ENCODE assay signal across 7 mouse cellular contexts in genomic region chrX:73880194-73881035, GRCm38 (mm10). TPM values are rescaled to one million over a fixed set of nuclear protein-coding genes. Genes with fewer than 3 reads are reported as not detected.
DNase-seq lines count a peak whose midpoint lies in the region; ATAC-seq and TF ChIP-seq lines count a peak whose summit lies in the region.

No protein-coding gene starts in this region.

- H3K9ac ChIP-seq in MEL (ENCODE audit: control insufficient read depth, low read depth, low read length, poor library complexity, severe bottlenecking) = no peak overlapping the region
- no peak overlapping the region for H3K9ac ChIP-seq in limb, embryonic 11.5 days (ENCODE audit: low read length)
- peak overlapping the region; percentile 60 for H3K9ac ChIP-seq in midbrain, embryonic 12.5 days (replicated peaks)

- peak; percentile 83 for DNase-seq in CD4-positive, CD25-positive, alpha-beta regulatory T cell, adult 2 months (ENCODE audit: low read depth, low spot score)
- DNase-seq in MEL (ENCODE audit: low read depth, low spot score) = peak; percentile 37
- DNase-seq in heart, postnatal 36 days = peak; percentile 9 to 16
- DNase-seq in limb, embryonic 11.5 days (ENCODE audit: low spot score) = peak; percentile 38
- DNase-seq in testis, postnatal 10 days (ENCODE audit: low spot score) = peak; percentile 39

- peak overlapping the region; percentile 64 for H3K4me2 ChIP-seq in limb, embryonic 11.5 days (ENCODE audit: low read depth, severe bottlenecking)
- H3K4me2 ChIP-seq in midbrain, embryonic 12.5 days (replicated peaks) = peak overlapping the region; percentile 63

- H3K4me3 ChIP-seq in MEL (ENCODE audit: control insufficient read depth in 1 of 2, insufficient read depth in 1 of 2, low read depth in 2 of 2, low read length in 2 of 2) = peak overlapping the region; percentile 40 to 41
- H3K4me3 ChIP-seq in limb, embryonic 11.5 days (ENCODE audit: low read depth, low read length) = peak overlapping the region; percentile 30
- H3K4me3 ChIP-seq in midbrain, embryonic 12.5 days = peak overlapping the region; percentile 49

- no peaks in the 10 kb centered on the region for H3K79me2 ChIP-seq in MEL (ENCODE audit: control insufficient read depth, insufficient read depth, low read length, poor library complexity)

- H3K9me3 ChIP-seq in MEL (replicated peaks; ENCODE audit: insufficient read depth, low read length) = no peaks in the 10 kb centered on the region
- no peaks in the 10 kb centered on the region for H3K9me3 ChIP-seq in limb, embryonic 11.5 days (ENCODE audit: control insufficient read depth, low read length)
- H3K9me3 ChIP-seq in midbrain, embryonic 12.5 days = no peaks in the 10 kb centered on the region

- peaks cover 4 to 24% of the 10 kb centered on the region in 2 experiments; a peak in 3 of 4 replicates for H3K4me1 ChIP-seq in MEL (ENCODE audit: control insufficient read depth in 1 of 2, insufficient read depth in 2 of 2, low read length in 2 of 2)
- no peaks in the 10 kb centered on the region for H3K4me1 ChIP-seq in limb, embryonic 11.5 days (ENCODE audit: control insufficient read depth, insufficient read depth, low read length)
- no peaks in the 10 kb centered on the region for H3K4me1 ChIP-seq in midbrain, embryonic 12.5 days

- no peak overlapping the region for H3K27ac ChIP-seq in MEL (ENCODE audit: control insufficient read depth, low read depth, low read length)
- H3K27ac ChIP-seq in limb, embryonic 11.5 days (replicated peaks; ENCODE audit: low read depth, low read length) = no peak overlapping the region
- H3K27ac ChIP-seq in midbrain, embryonic 12.5 days (replicated peaks) = no peak overlapping the region; the same call in 1 of the 2 replicates

- no peak for TF ChIP-seq EP300 in MEL (IDR thresholded peaks at IDR 0.05; ENCODE audit: low read depth in 1 of 2, low read length in 2 of 2)

- H3K36me3 ChIP-seq in MEL (ENCODE audit: control insufficient read depth in 1 of 2, insufficient read depth in 2 of 2, low read length in 2 of 2) = peaks cover 0 to 2% of the 10 kb centered on the region in 2 experiments; a peak in 1 of 4 replicates
- H3K36me3 ChIP-seq in limb, embryonic 11.5 days (ENCODE audit: control insufficient read depth, insufficient read depth, low read length) = no peaks in the 10 kb centered on the region
- H3K36me3 ChIP-seq in midbrain, embryonic 12.5 days = no peaks in the 10 kb centered on the region

- 26% methylated on average over 33 of the region's 48 CpGs for WGBS in limb, embryonic 11.5 days
- 19% methylated on average over 42 of the region's 48 CpGs for WGBS in midbrain, embryonic 12.5 days

- H3K27me3 ChIP-seq in MEL (ENCODE audit: control insufficient read depth in 1 of 2, insufficient read depth in 2 of 2, low read length in 2 of 2) = no peaks in the 10 kb centered on the region
- peaks cover 17% of the 10 kb centered on the region for H3K27me3 ChIP-seq in limb, embryonic 11.5 days (ENCODE audit: control insufficient read depth, insufficient read depth, low read length)
- H3K27me3 ChIP-seq in midbrain, embryonic 12.5 days = peaks cover 23% of the 10 kb centered on the region

- intact Hi-C loops in heart, postnatal 36 days (cut with DNase I) = no loop called here

- TF ChIP-seq POLR2A in MEL (IDR thresholded peaks at IDR 0.05; ENCODE audit: control insufficient read depth in 1 of 2, insufficient read depth in 1 of 2, low read depth in 1 of 2, low read length in 2 of 2, poor library complexity in 1 of 2) = no peak

- TF ChIP-seq RAD21 in MEL (IDR thresholded peaks at IDR 0.05; ENCODE audit: low read depth, low read length) = no peak

- TF ChIP-seq CTCF in MEL (IDR thresholded peaks at IDR 0.05 in 2 of 3, conservative IDR thresholded peaks at IDR 0.05 in 1 of 3; ENCODE audit: control insufficient read depth in 1 of 3, insufficient read depth in 1 of 3, low read depth in 2 of 3, low read length in 3 of 3, poor library complexity in 1 of 3, severe bottlenecking in 1 of 3) = no peak

- ATAC-seq in common myeloid progenitor, adult 5-6 weeks (replicated peaks; ENCODE audit: low read depth, poor library complexity, severe bottlenecking) = peak; percentile 77
- no peak for ATAC-seq in limb, embryonic 11.5 days (ENCODE audit: insufficient number of reproducible peaks, low FRiP score, low TSS enrichment, low read depth)
- ATAC-seq in midbrain, embryonic 12.5 days (ENCODE audit: low FRiP score, low read depth) = peak; percentile 58

TF ChIP-seq in MEL, 35 proteins besides CTCF, POLR2A, EP300 and RAD21:
- no peak for TF ChIP-seq ZC3H11A (IDR thresholded peaks at IDR 0.05; ENCODE audit: low read depth, low read length)
- peak; percentile 56; the same call in 1 of the 2 replicates for TF ChIP-seq RCOR1 (IDR thresholded peaks at IDR 0.05; ENCODE audit: low read depth, low read length)

RNA-seq across cellular contexts. Expression of gene Avpr2, which starts 11.5 kb away (rescaled TPM):
- total RNA-seq in MEL (2012; rRNA removed) = 0.10 and 0.35 TPM in 2 replicates
- under 1 TPM in 1 of 2 experiments, not detected in 1; 0.49 TPM for polyA plus RNA-seq in MEL (2012; ENCODE audit: insufficient read depth in 1 of 2, insufficient read length in 2 of 2, low read depth in 1 of 2, low replicate concordance in 2 of 2, missing spikeins in 1 of 2)
- total RNA-seq in common myeloid progenitor, adult 5-6 weeks (2017) = 0.23 TPM in 1 of 2 replicates, not detected in the other
- total RNA-seq in heart, postnatal 36 days (2021) = not detected
- 0.21 and 0.35 TPM in 2 replicates for polyA plus RNA-seq in limb, embryonic 11.5 days (2014; fragmentation: Nextera tagmentation; extraction: Ambion mirVana)
- polyA plus RNA-seq in midbrain, embryonic 12.5 days (2016; fragmentation: Nextera tagmentation; extraction: Ambion mirVana) = 0.30 and 0.34 TPM in 2 replicates

RNA-seq across cellular contexts. Expression of gene L1cam, which starts 15.5 kb away (rescaled TPM):
- total RNA-seq in MEL (2012; rRNA removed) = 0.52 and 0.73 TPM in 2 replicates
- under 1 TPM in 1 of 2 experiments, not detected in 1; 0.96 TPM for polyA plus RNA-seq in MEL (2012; ENCODE audit: insufficient read depth in 1 of 2, insufficient read length in 2 of 2, low read depth in 1 of 2, low replicate concordance in 2 of 2, missing spikeins in 1 of 2)
- 0.37 and 1.4 TPM in 2 replicates for total RNA-seq in common myeloid progenitor, adult 5-6 weeks (2017)
- total RNA-seq in heart, postnatal 36 days (2021) = 1 to 10 TPM; 2.8 to 4.5 TPM
- polyA plus RNA-seq in limb, embryonic 11.5 days (2014; fragmentation: Nextera tagmentation; extraction: Ambion mirVana) = 0.85 and 1.2 TPM in 2 replicates
- polyA plus RNA-seq in midbrain, embryonic 12.5 days (2016; fragmentation: Nextera tagmentation; extraction: Ambion mirVana) = 34.9 and 42.6 TPM in 2 replicates

RNA-seq across cellular contexts. Expression of gene Arhgap4, which starts 41.3 kb away (rescaled TPM):
- 9.6 and 10.3 TPM in 2 replicates for total RNA-seq in MEL (2012; rRNA removed)
- 10 to 100 TPM in 1 of 2 experiments, not detected in 1; 24.5 TPM for polyA plus RNA-seq in MEL (2012; ENCODE audit: insufficient read depth in 1 of 2, insufficient read length in 2 of 2, low read depth in 1 of 2, low replicate concordance in 2 of 2, missing spikeins in 1 of 2)
- 22.7 and 28.2 TPM in 2 replicates for total RNA-seq in common myeloid progenitor, adult 5-6 weeks (2017)
- total RNA-seq in heart, postnatal 36 days (2021) = 1 to 10 TPM; 1.2 to 1.5 TPM
- 2.0 and 2.3 TPM in 2 replicates for polyA plus RNA-seq in limb, embryonic 11.5 days (2014; fragmentation: Nextera tagmentation; extraction: Ambion mirVana)
- 2.6 and 2.8 TPM in 2 replicates for polyA plus RNA-seq in midbrain, embryonic 12.5 days (2016; fragmentation: Nextera tagmentation; extraction: Ambion mirVana)

RNA-seq across cellular contexts. Expression of gene Naa10, which starts 41.3 kb away (rescaled TPM):
- 155 and 174 TPM in 2 replicates for total RNA-seq in MEL (2012; rRNA removed)
- polyA plus RNA-seq in MEL (2012; ENCODE audit: insufficient read depth in 1 of 2, insufficient read length in 2 of 2, low read depth in 1 of 2, low replicate concordance in 2 of 2, missing spikeins in 1 of 2) = 100 to 1,000 TPM; 253 to 417 TPM
- total RNA-seq in common myeloid progenitor, adult 5-6 weeks (2017) = 108 and 152 TPM in 2 replicates
- total RNA-seq in heart, postnatal 36 days (2021) = 10 to 100 TPM; 58.2 to 61.4 TPM
- 156 and 159 TPM in 2 replicates for polyA plus RNA-seq in limb, embryonic 11.5 days (2014; fragmentation: Nextera tagmentation; extraction: Ambion mirVana)
- polyA plus RNA-seq in midbrain, embryonic 12.5 days (2016; fragmentation: Nextera tagmentation; extraction: Ambion mirVana) = 119 and 123 TPM in 2 replicates

RNA-seq across cellular contexts. Expression of gene Renbp, which starts 50.2 kb away (rescaled TPM):
- 18.8 and 22.7 TPM in 2 replicates for total RNA-seq in MEL (2012; rRNA removed)
- polyA plus RNA-seq in MEL (2012; ENCODE audit: insufficient read depth in 1 of 2, insufficient read length in 2 of 2, low read depth in 1 of 2, low replicate concordance in 2 of 2, missing spikeins in 1 of 2) = 10 to 100 TPM in 1 of 2 experiments, not detected in 1; 38.0 TPM
- total RNA-seq in common myeloid progenitor, adult 5-6 weeks (2017) = 10.2 and 14.4 TPM in 2 replicates
- 1 to 10 TPM; 5.4 to 6.7 TPM for total RNA-seq in heart, postnatal 36 days (2021)
- 9.8 and 13.2 TPM in 2 replicates for polyA plus RNA-seq in limb, embryonic 11.5 days (2014; fragmentation: Nextera tagmentation; extraction: Ambion mirVana)
- polyA plus RNA-seq in midbrain, embryonic 12.5 days (2016; fragmentation: Nextera tagmentation; extraction: Ambion mirVana) = 13.4 and 14.9 TPM in 2 replicates

Comparison
In these comparisons a context has a peak if more than half of its experiments do, and no peak if none do; other contexts are left out.
1. DNase-seq: peak in every context shown above with its lines; median percentile 83 in CD4-positive, CD25-positive, alpha-beta regulatory T cell, adult 2 months; 39 in testis, postnatal 10 days; 38 in limb, embryonic 11.5 days; 37 in MEL; 12 in heart, postnatal 36 days.